Mouse (Mus musculus) liver, embryonic 14.5 days (tissue): ENCODE data around the gene Rsu1. TPM values are rescaled to one million over a fixed set of nuclear protein-coding genes. Genes with fewer than 3 reads are reported as not detected.
A peak's percentile ranks its signal among the peaks of the same experiment; 100 is the strongest.

Experiments
- ATAC-seq: fragments of 200-750 bp; cut with Nextera tagmentation; 2 replicates; pipeline ENCODE4 v1.8.0; 2017; ENCODE audit warnings: moderate number of reproducible peaks, mild to moderate bottlenecking, moderate library complexity; ENCODE audit not compliant: insufficient read depth
- DNase-seq, 3 experiments: peaks; one replicate each; pipeline ENCODE4 v3.0.0-alpha.2; 2012 to 2013; ENCODE audit warnings: low read depth in 3 of 3, low spot score in 3 of 3
- H3K27ac ChIP-seq: fragments of 300-500 bp; sonication (generic); 2 replicates; pipeline ENCODE4 v1.5.1; 2014; ENCODE audit warnings: moderate library complexity, mild to moderate bottlenecking, control low read depth, inconsistent platforms
- H3K27me3 ChIP-seq: fragments of 300-500 bp; sonication (generic); 2 replicates; pipeline ENCODE4 v1.6.1; 2014; ENCODE audit warnings: mild to moderate bottlenecking, low read length, moderate library complexity; ENCODE audit not compliant: control insufficient read depth, insufficient read depth
- H3K36me3 ChIP-seq: fragments of 300-500 bp; sonication (generic); replicated peaks from 2 replicates; pipeline ENCODE4 v1.6.1; 2014; ENCODE audit warnings: low read depth; ENCODE audit not compliant: control insufficient read depth, insufficient read depth
- H3K4me1 ChIP-seq, 2 experiments: fragments of 200-500 bp in 1 of 2; fragments of 300-500 bp in 1 of 2; sonication (generic) in 1 of 2; replicated peaks; 2 replicates each; pipeline ENCODE4 v1.6.1; 2012 to 2014; ENCODE audit warnings: antibody characterized with exemption in 1 of 2, inconsistent platforms in 1 of 2, low read length in 1 of 2; ENCODE audit not compliant: control insufficient read depth in 2 of 2, insufficient read depth in 2 of 2
- H3K4me2 ChIP-seq: fragments of 300-500 bp; sonication (generic); 2 replicates; pipeline ENCODE4 v1.6.1; 2014; ENCODE audit warnings: low read depth, mild to moderate bottlenecking, control low read depth, moderate library complexity
- H3K4me3 ChIP-seq, 2 experiments: fragments of 200-500 bp in 1 of 2; fragments of 300-500 bp in 1 of 2; sonication (generic) in 1 of 2; 2 replicates each; pipeline ENCODE4 v1.5.1; 2012 to 2014; ENCODE audit warnings: low read depth in 2 of 2, low read length in 2 of 2, mild to moderate bottlenecking in 2 of 2, control low read depth in 1 of 2, inconsistent platforms in 1 of 2, moderate library complexity in 1 of 2; ENCODE audit not compliant: insufficient read depth in 1 of 2
- H3K9ac ChIP-seq: fragments of 300-500 bp; sonication (generic); replicated peaks from 2 replicates; pipeline ENCODE4 v1.6.1; 2014; ENCODE audit warnings: mild to moderate bottlenecking, control low read depth, moderate library complexity
- H3K9me3 ChIP-seq: fragments of 300-500 bp; sonication (generic); 2 replicates; pipeline ENCODE4 v1.6.1; 2016; ENCODE audit warnings: low read length, mixed read lengths; ENCODE audit not compliant: control insufficient read depth
- CTCF ChIP-seq: IDR thresholded peaks from 2 replicates; pipeline ENCODE4 v1.5.1; 2016; ENCODE audit warnings: antibody characterized with exemption, low read depth, control low read depth
- EP300 ChIP-seq: IDR thresholded peaks from 2 replicates; pipeline ENCODE4 v1.6.1; 2016; ENCODE audit warnings: antibody characterized with exemption, low read depth
- WGBS: fragments of 180-500 bp; shearing (Covaris S2); extraction: QIAGEN DNeasy Blood & Tissue Kit; methylation state at CpG from one replicate; pipeline ENCODE4 v1.1.7; 2014; ENCODE audit not compliant: insufficient replicate concordance; 5-methylcytosine and 5-hydroxymethylcytosine counted together
- polyA plus RNA-seq, 2 experiments: library from polyadenylated mRNA; depleted of rRNA in 1 of 2; stranded (reverse) in 1 of 2; unstranded in 1 of 2; fragments of >200 nt; fragmentation: Nextera tagmentation in 1 of 2; extraction: Ambion mirVana in 1 of 2; gene quantifications; 2 replicates each; pipeline versions ENCODE4 v1.2.1 to v1.2.3; 2012 to 2014

The Rsu1 gene
- polyA plus RNA-seq, 2 experiments: 47.8 to 58.5 TPM

DNA sequence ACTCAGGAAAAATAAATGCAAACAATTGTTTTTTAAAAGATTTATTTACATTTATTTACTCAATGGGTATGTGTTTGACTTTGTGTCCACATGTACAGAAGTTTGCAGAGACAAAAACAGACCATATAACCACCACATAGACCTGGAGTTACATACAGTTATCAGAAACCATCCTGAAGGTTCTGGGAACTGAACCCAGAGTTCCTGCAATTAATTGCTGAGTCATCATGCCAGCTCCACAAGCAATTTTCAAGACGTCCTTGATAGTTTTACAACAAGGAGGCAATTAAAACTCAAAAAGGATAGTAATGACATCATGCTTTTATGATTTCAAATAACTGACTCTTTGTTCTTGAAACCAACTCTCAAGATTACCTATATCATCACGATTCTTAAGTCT, 109.5 kb downstream of the Rsu1 start:
- H3K36me3 ChIP-seq: no peaks in the 10 kb centered on the region
- TF ChIP-seq EP300 (no peak), CTCF (no peak)
- no peak overlapping the region for H3K27ac ChIP-seq
- no peak overlapping the region for H3K4me2 ChIP-seq
- no peak overlapping the region for H3K9ac ChIP-seq
- H3K4me3 ChIP-seq: no peak overlapping the region
- DNase-seq (peak in 1 of 3 experiments; percentile 26), ATAC-seq (no peak)
- no peaks in the 10 kb centered on the region for H3K4me1 ChIP-seq
- H3K27me3 ChIP-seq: no peaks in the 10 kb centered on the region
- H3K9me3 ChIP-seq: no peaks in the 10 kb centered on the region
- 62% methylated on average over 2 of the region's 2 CpGs for WGBS

DNA sequence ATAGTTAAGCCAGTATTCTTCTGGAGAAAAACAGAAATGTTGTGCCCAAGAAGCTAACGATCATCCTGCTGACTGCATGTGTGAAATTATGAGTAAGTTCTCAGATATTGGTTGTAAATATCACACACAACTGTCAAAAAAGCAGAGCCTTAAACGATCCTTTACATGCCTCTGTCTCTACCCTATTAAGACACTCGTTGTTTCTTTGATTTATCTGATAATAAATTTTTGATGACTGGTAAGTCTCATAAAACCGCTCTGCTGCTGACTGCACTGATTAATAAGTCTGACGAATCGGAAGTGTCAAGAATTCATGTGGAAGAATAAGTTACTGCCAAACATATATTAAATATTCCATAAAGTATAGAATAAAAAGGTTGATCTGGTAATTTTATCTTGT, 126.0 kb downstream of the Rsu1 start:
- no peak overlapping the region for H3K4me3 ChIP-seq
- TF ChIP-seq EP300 (no peak), CTCF (no peak)
- no peak overlapping the region for H3K27ac ChIP-seq
- no peaks in the 10 kb centered on the region for H3K27me3 ChIP-seq
- H3K9me3 ChIP-seq: no peaks in the 10 kb centered on the region
- H3K4me2 ChIP-seq: no peak overlapping the region
- no peak for DNase-seq
- no peaks in the 10 kb centered on the region for H3K4me1 ChIP-seq
- no peak overlapping the region for H3K9ac ChIP-seq
- H3K36me3 ChIP-seq: no peaks in the 10 kb centered on the region
- no peak for ATAC-seq
- 72% methylated on average over 6 of the region's 6 CpGs for WGBS

DNA sequence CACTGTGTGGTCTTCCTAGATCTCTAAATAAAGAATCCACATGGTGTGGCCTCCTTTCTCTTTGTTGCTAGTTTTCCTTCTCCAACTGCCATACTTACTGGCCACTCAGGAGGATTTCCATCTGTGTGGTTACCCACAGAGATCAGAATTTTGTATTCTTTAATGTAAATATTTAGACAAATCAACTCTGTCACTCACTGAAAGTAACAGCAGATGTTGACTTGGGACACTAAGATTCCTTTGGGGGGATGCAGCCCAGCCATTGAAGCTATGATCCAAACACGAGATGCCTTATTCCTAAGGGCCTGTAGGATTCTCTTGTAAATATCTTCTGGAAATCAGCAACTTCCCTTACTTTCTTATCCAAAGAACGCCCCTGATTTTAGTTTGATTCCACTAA, 136.3 kb downstream of the Rsu1 start:
- Histone ChIP-seq H3K27me3 (no peaks in the 10 kb centered on the region), H3K9ac (no peak overlapping the region), H3K27ac (no peak overlapping the region), H3K4me3 (no peak overlapping the region), H3K4me2 (no peak overlapping the region), H3K9me3 (no peaks in the 10 kb centered on the region), H3K4me1 (no peaks in the 10 kb centered on the region), H3K36me3 (no peaks in the 10 kb centered on the region)
- DNase-seq (no peak), ATAC-seq (no peak)
- TF ChIP-seq CTCF (no peak), EP300 (no peak)
- WGBS: 52% methylated on average over 2 of the region's 2 CpGs

DNA sequence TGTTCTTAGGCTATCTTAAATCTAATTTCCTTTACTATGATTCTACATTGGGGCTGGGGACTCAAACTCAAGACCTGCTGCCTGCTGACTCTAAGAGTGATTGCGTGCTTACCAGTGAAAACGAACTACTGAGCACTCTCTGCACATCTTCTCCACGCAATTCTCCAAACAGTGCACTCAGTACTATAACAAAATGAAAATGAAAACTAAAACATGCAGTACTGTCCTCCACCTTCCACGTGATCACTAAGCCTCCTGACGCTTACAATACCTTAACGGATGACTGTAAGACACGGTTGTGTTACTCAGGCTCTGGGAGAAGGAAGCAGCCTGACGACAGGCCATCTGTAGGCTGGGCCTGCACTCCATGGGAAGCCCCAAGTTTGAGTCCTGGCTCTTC, 138.4 kb downstream of the Rsu1 start:
- DNase-seq: no peak
- WGBS: 81% methylated on average over 8 of the region's 8 CpGs
- no peak for ATAC-seq
- Histone ChIP-seq H3K4me1 (no peaks in the 10 kb centered on the region), H3K4me3 (no peak overlapping the region), H3K4me2 (no peak overlapping the region), H3K9me3 (no peaks in the 10 kb centered on the region), H3K27ac (no peak overlapping the region), H3K9ac (no peak overlapping the region), H3K27me3 (no peaks in the 10 kb centered on the region), H3K36me3 (no peaks in the 10 kb centered on the region)
- TF ChIP-seq CTCF (no peak), EP300 (no peak)

DNA sequence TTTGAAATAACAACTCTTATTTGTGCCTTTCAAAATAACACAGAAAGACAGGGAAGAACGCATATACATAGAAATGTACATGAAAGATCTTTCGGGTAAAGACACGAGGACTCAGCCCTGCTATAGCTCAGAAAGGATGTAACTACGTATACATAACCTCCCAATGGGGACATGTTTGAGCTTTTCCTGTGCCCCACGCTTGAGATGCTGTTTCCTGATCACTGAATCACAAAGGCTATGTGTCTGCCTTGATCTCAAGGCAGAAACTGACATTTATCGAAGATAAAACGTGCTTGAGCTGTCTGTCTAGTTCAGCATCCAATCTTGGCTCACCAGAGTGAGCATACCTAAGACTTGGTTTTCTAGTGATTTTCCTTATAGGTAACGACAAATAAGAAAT, 138.8 kb downstream of the Rsu1 start:
- ATAC-seq: no peak
- Histone ChIP-seq H3K9ac (no peak overlapping the region), H3K4me2 (no peak overlapping the region), H3K4me3 (no peak overlapping the region), H3K27me3 (no peaks in the 10 kb centered on the region), H3K4me1 (no peaks in the 10 kb centered on the region), H3K27ac (no peak overlapping the region), H3K36me3 (no peaks in the 10 kb centered on the region), H3K9me3 (no peaks in the 10 kb centered on the region)
- no peak for DNase-seq
- 70% methylated on average over 8 of the region's 8 CpGs for WGBS
- TF ChIP-seq EP300: no peak
- TF ChIP-seq CTCF: no peak

DNA sequence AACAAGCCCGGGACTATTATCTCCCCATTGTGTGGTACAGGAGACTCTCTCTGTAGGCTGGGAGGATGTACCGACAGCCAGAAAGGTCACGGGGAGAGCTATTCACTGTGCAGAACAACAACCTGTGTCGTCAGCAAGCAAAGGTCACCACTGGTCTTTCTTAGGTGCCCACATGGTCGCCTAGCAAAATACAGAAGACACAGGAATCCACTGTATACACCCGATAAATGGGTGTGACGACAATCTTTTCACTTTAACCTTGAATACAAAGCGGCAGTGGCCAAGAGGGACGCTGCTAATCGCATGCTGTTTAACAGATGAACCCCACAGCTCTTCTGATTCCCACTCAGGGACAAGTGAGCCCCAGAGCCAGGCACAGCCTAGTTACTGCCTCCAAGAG, 141.4 kb downstream of the Rsu1 start:
- DNase-seq (no peak), ATAC-seq (no peak)
- WGBS: 74% methylated on average over 10 of the region's 10 CpGs

More for the DNA sequence above, 141.4 kb downstream of the Rsu1 start:
- H3K27me3 ChIP-seq: no peaks in the 10 kb centered on the region
- no peaks in the 10 kb centered on the region for H3K4me1 ChIP-seq
- no peak for TF ChIP-seq CTCF
- no peak for TF ChIP-seq EP300
- no peaks in the 10 kb centered on the region for H3K36me3 ChIP-seq
- H3K4me3 ChIP-seq: no peak overlapping the region
- H3K9me3 ChIP-seq: no peaks in the 10 kb centered on the region
- no peak overlapping the region for H3K27ac ChIP-seq
- no peak overlapping the region for H3K9ac ChIP-seq
- H3K4me2 ChIP-seq: no peak overlapping the region
